Mouse (Mus musculus): ENCODE measurements at regions not wholly inside any gene's neighbourhood (a gene's known extent, or its start where the extent isn't known, plus 50 kb on each side); places are given as distances from the start of the nearest gene placed in this dataset.
A peak's percentile ranks its signal among the peaks of the same experiment; 100 is the strongest.

DNA sequence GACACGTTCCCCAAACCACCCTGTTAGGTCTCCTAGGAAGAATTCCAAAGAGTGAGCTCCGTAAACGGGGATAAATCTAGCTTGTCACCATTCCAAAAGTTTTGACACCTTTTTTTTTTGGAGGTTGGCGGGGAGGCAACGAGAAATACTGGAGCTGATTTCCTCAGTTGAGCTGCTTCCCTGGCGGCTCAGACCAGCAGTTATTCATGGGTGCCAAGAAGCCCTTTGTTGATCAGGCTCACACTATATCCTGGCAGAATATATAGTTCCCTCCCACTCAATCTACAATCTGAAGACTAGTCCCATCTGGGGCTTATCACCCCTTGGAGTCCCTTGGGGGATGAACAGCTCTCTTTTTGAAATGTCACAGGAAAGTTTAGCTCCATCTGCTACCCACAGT is 77.5 kb upstream of the Tiam2 start:
- no peak for DNase-seq (ENCODE audit: low spot score)

DNA sequence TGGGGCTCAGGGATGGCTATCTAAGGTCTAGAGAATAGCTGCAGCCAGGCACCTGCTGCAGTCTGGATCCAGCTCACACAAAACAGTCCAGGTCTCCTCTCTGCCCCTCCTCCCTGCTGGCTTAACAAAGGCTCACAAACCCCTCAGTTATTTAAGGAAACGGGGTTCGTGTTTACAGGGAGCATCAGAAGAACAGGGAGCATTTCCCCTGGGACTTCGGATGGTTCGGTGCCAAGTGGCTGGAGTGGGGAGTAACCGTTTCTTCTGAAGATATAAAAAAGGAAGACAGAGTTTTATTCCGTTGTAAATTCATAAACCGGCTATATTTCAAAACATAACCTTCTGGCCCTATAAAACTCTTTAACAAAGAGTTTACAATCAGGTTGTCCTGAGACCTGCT is 77.1 kb upstream of the Tiam2 start:
- no peak for DNase-seq (ENCODE audit: low spot score)

DNA sequence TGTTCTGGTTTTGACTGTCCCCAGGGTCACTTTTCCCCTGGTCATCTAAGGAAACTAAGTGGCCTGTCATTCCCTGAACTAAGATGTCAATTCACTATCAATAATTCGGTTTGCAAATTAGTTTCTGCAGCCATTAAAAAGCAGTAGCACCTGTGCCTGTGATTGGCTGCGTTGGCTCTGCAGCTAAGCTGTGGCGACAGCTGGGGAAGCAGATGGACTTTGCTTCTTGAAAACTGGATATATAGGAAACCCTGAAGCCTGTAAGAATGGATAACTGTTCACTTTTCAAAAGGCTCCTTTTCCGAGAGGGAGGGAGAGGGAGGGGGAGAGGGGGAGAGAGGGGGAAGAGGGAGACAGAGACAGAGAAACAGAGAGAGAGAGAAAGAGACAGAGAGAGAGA is 75.2 kb upstream of the Tiam2 start:
- DNase-seq (ENCODE audit: low spot score) = no peak

DNA sequence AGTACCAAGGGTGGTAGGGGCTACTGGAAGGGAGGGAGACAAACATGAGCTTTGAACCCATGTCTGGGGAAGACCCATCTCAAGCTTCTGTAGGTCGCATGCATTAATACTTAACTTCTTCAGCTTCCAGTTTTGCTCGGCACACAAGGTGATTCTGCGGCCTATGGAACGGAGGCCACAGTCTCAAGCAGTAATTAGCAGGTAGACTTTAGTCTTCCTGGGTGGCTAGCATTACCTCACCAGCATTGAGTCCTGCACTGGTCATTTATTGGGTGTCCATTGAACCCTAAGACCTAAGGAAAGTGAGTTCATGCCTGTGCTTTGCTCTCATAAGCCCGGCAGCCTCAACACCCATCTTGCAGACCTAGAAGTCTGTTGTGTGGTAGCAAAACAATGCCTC is 74.4 kb upstream of the Tiam2 start:
- no peak for DNase-seq (ENCODE audit: low spot score)

DNA sequence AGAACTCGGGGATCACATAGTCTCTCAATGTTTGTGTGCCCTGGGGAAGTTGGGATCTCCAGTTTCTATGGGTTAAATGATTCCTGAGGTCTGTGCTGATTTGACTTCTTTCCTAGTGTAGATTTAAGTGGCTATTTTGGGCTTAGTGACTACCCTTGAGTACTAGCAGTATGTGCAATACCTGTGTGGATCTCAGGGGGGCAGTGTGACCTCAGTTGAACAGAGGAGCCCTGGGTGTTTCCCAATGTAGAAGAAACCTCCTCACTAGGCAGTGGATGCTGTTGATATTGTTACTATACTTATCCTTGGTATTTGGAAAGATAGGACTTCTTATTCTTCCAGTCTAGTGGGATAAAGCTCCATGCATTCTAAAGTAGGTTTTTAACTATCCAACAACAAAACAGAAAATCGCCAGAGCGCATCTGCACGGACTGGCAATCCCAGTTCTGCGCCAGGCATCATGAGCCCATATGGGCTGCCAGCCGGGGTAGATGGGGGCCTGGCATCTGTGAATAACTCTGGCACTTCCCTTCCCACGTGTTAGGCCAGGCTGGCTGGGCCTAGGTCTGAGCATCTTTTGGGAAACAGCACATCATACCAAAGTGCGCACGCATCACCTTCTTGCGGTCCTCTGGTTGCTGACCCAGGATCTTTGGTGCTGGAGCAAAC is 72.7 kb upstream of the Tiam2 start:
- DNase-seq (ENCODE audit: low spot score) = no peak

DNA sequence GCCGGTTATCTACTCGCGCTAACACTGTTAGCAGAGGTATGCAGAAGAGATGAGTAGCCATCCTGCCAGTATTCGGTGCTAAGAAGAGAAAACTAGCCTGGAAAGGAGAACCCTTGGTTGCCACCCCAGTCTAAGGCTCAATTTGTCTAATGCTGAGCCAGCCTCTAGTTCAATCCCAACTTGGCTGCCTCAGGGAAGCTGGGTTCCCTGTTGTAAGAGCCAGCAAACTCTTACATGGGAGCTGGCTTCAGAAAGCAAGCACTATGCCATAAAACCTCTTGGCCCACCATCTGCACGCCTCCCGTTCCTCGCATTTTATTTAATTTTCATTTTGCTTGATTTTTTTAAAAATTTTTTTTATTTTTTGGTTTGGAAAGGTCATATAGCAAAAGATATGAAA is 69.6 kb upstream of the Tiam2 start:
- DNase-seq (ENCODE audit: low spot score) = no peak

DNA sequence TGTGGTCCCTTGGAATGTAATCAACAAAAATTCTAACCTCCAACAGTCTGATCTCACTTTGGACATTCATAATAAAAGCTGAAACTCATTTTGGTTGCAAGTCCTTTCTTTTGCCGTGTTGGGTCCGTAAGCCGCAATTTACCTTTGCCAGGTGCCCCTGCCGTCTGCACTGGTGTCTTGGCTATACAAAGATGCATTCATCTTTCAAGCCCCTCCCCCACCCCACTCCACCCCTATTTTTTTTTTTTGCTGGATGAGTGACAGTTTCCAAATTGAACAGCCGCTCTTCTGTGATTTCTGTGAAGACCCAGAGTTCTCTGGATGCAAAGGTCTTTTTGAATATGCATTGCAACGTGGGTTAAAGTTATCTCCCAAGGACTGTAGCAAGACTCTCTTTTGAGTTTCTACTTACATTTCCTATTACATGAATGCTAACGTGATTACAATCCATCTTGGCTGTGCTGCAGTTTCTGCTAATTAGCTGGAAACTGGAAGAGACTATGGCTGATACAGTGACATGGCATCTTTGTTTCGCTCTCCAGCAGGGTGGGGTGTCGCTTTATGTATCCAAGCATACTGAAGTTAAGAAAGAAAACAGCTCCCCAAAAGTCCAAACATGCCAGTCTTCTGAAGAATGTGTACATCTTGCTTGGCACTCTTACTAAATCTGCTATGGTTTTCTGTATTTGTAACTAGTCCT is 67.4 kb upstream of the Tiam2 start:
- DNase-seq (ENCODE audit: low spot score) = no peak

DNA sequence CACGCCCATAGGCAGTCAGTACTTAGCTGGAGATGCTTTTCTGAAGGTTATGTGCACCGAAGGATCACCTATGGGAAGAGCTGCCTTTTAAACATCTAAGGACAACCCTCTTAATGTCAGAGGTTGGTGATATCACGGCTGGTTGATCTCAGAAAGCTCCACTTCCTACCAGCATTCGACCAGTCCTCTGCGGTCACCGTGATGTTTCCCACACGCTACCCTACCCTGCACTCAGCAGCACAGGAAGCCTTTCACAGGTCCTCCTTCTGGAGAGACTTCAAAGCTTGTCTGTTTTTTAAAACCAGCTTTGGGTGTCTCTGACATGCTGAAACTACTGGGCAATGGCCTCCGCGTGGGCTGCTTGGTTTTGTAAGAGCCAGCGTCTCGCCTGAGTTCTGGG is 65.6 kb upstream of the Tiam2 start:
- no peak for DNase-seq (ENCODE audit: low spot score)

DNA sequence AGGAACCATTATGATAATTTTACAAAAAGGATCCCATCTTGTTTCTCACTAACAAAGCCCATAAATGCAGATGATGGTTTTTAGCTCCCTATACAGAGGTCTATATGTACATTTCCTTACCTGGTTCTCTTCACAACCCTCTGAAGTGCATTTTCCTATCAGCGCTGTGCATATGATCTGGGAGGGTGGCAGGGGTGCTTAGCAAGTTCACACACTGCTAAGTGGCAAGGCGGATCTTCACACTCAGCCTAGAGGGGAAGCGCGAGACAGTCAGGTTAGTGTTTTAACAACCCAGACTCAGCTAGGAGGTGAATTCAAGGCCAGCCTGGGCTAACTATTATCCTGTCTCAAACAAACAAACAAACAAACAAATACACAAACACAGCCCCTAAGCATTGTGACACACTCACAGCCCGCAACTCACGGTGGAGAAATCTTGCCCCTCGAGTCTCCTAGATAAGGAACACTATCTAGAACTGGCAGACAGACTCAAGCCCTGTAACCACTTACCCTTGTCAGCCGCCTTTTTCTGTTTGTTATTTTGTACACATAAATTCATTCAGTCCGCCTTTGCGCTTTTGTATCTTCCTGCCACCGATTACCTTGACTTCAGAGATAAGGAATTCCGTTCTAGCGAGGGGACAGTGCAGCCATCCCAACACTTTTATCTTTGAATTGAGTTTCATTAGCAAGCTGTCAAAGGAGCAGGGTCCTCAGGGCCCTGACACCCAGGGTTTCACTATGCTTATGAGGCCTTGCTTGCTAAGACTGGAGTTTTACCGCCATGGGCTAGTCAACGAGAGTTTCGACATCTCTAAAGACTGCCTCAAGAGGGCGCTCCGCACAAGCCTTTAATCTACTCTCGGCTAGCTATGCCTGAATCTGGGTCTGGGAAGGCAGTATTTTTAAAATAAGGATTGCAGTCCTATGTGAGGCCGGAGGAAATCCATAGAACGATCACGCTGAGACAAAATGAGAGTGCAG is 53.0 kb upstream of the Tiam2 start:
- DNase-seq (ENCODE audit: low spot score) = peak; percentile 80

DNA sequence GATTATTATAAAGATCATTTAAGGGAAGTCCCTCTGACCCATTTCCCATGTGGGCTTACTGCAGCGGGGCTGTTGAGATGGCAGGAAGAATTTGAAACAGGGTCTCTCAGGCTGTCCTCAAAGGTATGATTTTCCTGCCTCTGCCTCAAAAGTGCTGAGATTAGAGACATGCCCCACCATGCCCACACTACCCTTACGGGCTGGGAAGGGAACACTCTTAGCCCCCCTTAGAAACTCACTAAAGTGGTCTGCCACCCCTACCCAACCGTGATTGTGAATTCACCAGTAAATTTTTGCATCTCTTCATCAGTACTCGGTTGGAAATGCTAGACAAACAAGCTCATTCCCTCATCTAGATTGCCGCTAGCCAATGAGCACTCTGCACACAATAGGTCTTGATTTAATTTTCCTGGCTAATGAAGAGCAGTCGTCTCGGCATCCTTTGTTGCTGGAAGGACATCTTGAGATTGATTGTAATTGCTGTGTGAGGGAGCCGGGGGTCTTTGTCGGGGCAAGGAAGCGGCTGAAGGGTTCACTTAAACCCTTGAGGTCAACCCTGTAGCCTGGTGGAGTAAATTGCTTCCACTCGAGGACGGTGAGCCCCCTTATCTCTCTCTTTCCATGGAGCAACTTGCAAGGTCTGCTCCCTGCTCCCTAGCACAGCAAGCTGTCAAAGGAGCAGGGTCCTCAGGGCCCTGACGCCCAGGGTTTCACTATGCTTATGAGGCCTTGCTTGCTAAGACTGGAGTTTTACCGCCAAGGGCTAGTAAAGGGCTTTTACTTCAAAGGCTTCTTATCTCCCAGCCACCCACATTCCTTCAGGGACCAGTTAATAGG is 51.7 kb upstream of the Tiam2 start:
- no peak for DNase-seq (ENCODE audit: low spot score)
